Mouse (Mus musculus): ENCODE results near the gene Psmb3. TPM values are rescaled to one million over a fixed set of nuclear protein-coding genes. Genes with fewer than 3 reads are reported as not detected.
A peak's percentile ranks its signal among the peaks of the same experiment; 100 is the strongest.

Gene Psmb3
- polyA plus RNA-seq, 1 experiment from 2014 or later = 514 TPM

DNA sequence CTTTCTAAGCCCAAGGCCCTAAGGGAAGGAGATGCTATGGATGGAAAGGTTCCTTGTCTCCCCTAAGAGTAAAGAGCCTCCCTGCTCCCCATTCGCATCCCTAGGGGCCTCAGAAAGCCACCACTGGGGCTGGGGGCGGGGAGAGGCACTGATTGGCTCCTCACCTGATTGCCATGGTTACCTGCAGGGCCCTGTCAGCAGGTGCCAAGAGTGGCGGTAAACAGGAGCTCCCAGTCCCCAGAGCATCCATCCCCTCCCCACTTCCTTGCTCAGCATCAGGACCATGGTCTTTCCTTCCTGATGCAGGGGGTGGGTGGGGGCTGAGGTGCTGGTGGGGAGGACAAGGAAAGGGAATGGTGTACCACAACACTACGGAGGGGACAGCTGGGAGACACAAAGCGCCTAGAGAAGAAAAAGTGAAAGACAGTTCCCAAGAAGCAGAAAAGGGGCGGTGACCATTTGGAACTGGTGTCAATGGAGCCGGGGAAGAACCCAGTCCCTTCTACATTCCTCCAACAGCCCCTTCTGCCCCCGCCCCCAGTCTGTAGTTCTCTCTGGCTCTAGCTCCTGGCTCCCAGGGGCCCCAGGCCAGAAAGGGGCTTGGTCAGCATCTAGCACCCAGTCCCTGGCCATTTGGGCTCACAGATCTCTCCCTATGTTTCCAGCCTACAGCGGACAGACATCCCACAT lies 7.3 kb upstream of the Psmb3 start:
- DNase-seq = no peak
- TF ChIP-seq CTCF (IDR thresholded peaks at IDR 0.05; ENCODE audit: low read depth) = no peak
- Histone ChIP-seq H3K36me3 (ENCODE audit: insufficient read depth) (peaks cover 33% of the 10 kb centered on the region), H3K4me1 (ENCODE audit: insufficient read depth) (peaks cover 24% of the 10 kb centered on the region), H3K9me3 (ENCODE audit: low read depth, low read length) (no peaks in the 10 kb centered on the region), H3K4me3 (ENCODE audit: low read depth, low read length) (no peak overlapping the region), H3K27me3 (ENCODE audit: insufficient read depth, low read length) (no peaks in the 10 kb centered on the region), H3K27ac (ENCODE audit: low read depth) (peak overlapping the region; percentile 75), H3K4me2 (peak overlapping the region; percentile 21), H3K9ac (peak overlapping the region; percentile 32)
- WGBS = 53% methylated on average over 9 of the region's 9 CpGs
- no peak for ATAC-seq (ENCODE audit: insufficient read depth)

DNA sequence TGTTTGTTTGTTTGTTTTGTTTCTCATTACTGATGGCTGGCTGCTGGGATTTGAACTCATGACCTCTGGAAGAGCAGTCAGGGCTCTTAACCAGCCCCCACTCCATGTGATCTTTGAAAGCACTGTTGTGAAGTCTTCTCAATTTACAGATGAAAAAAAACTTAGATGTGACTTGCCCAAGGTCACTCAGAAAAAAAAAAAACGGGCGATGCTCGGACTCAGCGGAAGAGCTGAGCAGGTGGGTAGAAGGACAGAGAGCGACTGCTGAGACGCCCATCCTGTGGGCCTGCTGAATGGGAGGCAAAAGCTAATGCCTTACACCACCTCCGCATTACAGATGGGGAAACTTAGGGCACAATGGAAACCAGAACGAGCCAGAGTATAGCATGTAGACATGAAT lies 6.5 kb upstream of the Psmb3 start:
- Histone ChIP-seq H3K27me3 (ENCODE audit: insufficient read depth, low read length) (no peaks in the 10 kb centered on the region), H3K27ac (ENCODE audit: low read depth) (no peak overlapping the region), H3K9ac (no peak overlapping the region), H3K4me3 (ENCODE audit: low read depth, low read length) (no peak overlapping the region), H3K4me2 (peak overlapping the region; percentile 84; the same call in 1 of the 2 replicates), H3K9me3 (ENCODE audit: low read depth, low read length) (no peaks in the 10 kb centered on the region), H3K36me3 (ENCODE audit: insufficient read depth) (peaks cover 25% of the 10 kb centered on the region), H3K4me1 (ENCODE audit: insufficient read depth) (peaks cover 29% of the 10 kb centered on the region)
- DNase-seq = no peak
- WGBS = 72% methylated on average over 8 of the region's 8 CpGs
- no peak for TF ChIP-seq CTCF (IDR thresholded peaks at IDR 0.05; ENCODE audit: low read depth)
- ATAC-seq (ENCODE audit: insufficient read depth) = no peak

DNA sequence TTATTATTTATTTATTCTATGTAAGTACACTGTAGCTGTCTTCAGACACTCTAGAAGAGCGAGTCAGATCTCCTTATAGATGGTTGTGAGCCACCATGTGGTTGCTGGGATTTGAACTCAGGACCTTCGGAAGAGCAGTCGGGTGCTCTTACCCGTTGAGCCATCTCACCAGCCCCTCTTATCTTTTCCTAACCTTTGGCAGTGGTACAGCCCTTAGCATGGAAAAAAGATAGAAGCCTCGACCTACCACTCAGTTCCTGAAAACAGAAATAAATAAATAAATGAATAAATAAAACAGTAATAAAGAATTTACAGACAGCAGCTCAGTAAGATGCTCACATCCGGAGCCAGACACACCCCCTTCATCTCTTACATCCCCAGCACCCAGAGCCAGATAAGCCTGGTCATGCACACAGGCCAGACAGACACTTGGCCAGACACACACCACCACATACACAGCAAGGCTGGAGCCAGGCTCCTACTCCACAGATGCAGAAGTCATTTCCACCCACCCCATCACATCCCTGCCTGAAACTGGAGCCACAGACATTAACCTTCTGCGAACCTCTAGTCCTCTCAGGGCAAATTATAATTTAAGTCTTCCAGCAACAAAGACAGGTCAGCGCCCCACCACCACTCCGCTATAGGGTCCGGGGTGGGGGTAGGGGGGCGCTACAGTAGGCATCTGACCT lies 5.9 kb upstream of the Psmb3 start:
- Histone ChIP-seq H3K4me2 (peak overlapping the region; percentile 84), H3K9ac (peak overlapping the region; percentile 95), H3K4me3 (ENCODE audit: low read depth, low read length) (peak overlapping the region; percentile 93), H3K27ac (ENCODE audit: low read depth) (peak overlapping the region; percentile 99; the same call in 1 of the 2 replicates), H3K9me3 (ENCODE audit: low read depth, low read length) (no peaks in the 10 kb centered on the region), H3K27me3 (ENCODE audit: insufficient read depth, low read length) (no peaks in the 10 kb centered on the region), H3K36me3 (ENCODE audit: insufficient read depth) (peaks cover 18% of the 10 kb centered on the region), H3K4me1 (ENCODE audit: insufficient read depth) (peaks cover 31% of the 10 kb centered on the region)
- DNase-seq = peak; percentile 24
- TF ChIP-seq CTCF (IDR thresholded peaks at IDR 0.05; ENCODE audit: low read depth) = no peak
- ATAC-seq (ENCODE audit: insufficient read depth) = no peak
- WGBS = 44% methylated on average over 11 of the region's 11 CpGs

DNA sequence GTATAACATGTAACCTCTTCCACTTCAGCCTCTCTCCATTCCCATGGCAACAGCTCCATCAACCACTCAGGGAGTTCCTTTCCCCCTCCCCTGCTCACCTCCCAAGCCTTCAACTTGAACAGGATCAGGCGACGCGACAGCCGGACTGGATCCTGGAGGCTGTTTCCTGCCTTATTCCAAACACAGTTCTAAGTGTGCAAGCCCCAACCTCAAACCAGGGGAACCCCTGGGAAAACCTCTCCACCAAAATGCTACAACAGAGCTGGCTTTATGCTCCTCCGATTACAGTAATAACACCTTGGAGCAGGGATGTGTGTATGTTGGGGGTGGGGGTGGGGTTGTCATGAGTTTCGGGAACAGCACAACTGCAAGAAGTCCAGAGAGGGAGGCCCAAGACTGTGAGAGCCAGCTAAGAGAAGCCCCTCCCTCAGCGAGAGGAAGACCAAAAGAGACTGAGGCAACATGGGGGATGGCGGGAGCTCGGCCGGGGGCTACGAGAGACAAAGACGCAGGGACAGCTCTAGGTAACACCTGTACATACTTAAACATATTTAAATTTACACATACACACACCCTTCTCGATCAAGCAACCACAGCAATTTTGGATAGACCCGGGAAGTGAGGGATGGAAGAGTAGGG lies 5.2 kb upstream of the Psmb3 start:
- Histone ChIP-seq H3K9me3 (ENCODE audit: low read depth, low read length) (no peaks in the 10 kb centered on the region), H3K4me3 (ENCODE audit: low read depth, low read length) (peak overlapping the region; percentile 93), H3K27ac (ENCODE audit: low read depth) (peak overlapping the region; percentile 99), H3K9ac (peak overlapping the region; percentile 95), H3K4me1 (ENCODE audit: insufficient read depth) (peaks cover 31% of the 10 kb centered on the region), H3K27me3 (ENCODE audit: insufficient read depth, low read length) (no peaks in the 10 kb centered on the region), H3K36me3 (ENCODE audit: insufficient read depth) (peaks cover 11% of the 10 kb centered on the region; the same call in 1 of the 2 replicates), H3K4me2 (peak overlapping the region; percentile 84)
- DNase-seq = peak; percentile 62
- WGBS = 2% methylated on average over 14 of the region's 14 CpGs
- ATAC-seq (ENCODE audit: insufficient read depth) = no peak
- no peak for TF ChIP-seq CTCF (IDR thresholded peaks at IDR 0.05; ENCODE audit: low read depth)

DNA sequence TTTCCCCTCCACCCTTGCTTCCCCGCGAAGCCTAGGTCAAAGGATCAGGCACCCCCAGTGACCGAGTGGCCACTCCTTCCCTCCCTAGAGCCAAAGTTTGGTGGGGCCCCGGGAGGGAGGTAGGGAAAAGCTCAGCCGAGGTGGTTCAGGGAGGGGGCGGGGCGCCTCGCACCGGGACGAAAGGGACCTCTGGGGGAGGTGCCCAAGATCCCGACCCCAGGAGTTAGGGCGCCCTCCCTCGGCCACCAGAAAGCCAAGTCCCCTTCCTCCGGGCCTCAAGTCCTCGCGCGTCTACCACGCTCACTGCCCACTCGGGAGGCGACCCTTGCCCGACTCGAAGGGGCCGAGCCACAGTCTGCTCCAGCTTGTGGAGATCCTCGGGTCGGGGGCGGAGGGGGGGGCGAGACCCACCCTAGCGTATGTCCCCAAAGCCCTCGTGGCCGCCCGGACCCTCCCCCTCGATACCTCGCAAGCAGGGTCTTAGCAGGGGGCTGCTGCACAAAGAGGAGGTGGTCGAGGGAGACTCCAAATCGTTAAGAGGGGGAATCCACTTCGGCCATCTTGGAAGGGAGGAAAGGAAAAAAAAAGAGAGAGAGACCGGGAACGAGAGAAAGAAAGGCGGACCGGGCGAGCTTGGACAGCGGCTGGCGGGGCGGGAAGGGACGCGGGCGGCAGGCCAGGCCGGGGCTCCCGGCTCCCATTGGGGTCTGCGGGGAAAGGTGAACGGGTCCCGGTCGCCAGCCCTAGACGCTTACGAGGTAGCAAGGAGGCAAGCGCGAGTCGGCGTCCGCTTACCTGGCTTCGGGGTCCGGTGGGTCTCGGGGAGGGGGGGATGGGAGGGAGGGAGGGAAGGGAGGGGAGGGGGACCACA lies 4.2 kb upstream of the Psmb3 start:
- Histone ChIP-seq H3K9me3 (ENCODE audit: low read depth, low read length) (no peaks in the 10 kb centered on the region), H3K27ac (ENCODE audit: low read depth) (peak overlapping the region; percentile 99), H3K4me2 (peak overlapping the region; percentile 84), H3K4me1 (ENCODE audit: insufficient read depth) (peaks cover 32% of the 10 kb centered on the region), H3K36me3 (ENCODE audit: insufficient read depth) (peaks cover 4% of the 10 kb centered on the region; the same call in 1 of the 2 replicates), H3K27me3 (ENCODE audit: insufficient read depth, low read length) (no peaks in the 10 kb centered on the region), H3K4me3 (ENCODE audit: low read depth, low read length) (peak overlapping the region; percentile 93), H3K9ac (peak overlapping the region; percentile 95)
- DNase-seq = peak; percentile 79
- ATAC-seq (ENCODE audit: insufficient read depth) = no peak
- TF ChIP-seq CTCF (IDR thresholded peaks at IDR 0.05; ENCODE audit: low read depth) = peak; percentile 61
- WGBS = under 1% methylated on average over 63 of the region's 63 CpGs

DNA sequence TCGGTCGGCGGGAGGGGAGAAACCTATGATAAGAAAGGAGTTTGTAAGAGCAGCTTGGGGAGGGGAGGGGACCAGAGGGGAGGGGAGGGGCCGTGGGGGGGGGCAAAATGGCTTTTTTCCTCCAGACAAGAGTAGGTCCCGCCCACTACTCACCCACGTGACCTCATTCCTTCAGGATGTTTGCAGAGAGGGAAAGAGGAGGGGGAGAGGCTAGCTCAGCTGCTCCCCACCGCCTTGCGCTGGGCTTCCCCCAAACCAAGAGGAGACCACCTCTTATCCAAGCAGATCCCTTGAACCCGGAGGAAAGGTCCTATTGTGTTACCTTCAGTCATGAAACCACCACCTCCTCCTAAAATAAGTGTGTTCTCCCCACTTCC lies 3.6 kb upstream of the Psmb3 start:
- no peaks in the 10 kb centered on the region for H3K9me3 ChIP-seq (ENCODE audit: low read depth, low read length)
- peak overlapping the region; percentile 93 for H3K4me3 ChIP-seq (ENCODE audit: low read depth, low read length)
- peak overlapping the region; percentile 95 for H3K9ac ChIP-seq
- peak; percentile 97 for DNase-seq
- ATAC-seq (ENCODE audit: insufficient read depth) = peak; percentile 29
- 0% methylated on average over 9 of the region's 9 CpGs for WGBS
- peak overlapping the region; percentile 99 for H3K27ac ChIP-seq (ENCODE audit: low read depth)
- H3K36me3 ChIP-seq (ENCODE audit: insufficient read depth) = peaks cover 7% of the 10 kb centered on the region; the same call in 1 of the 2 replicates
- no peaks in the 10 kb centered on the region for H3K27me3 ChIP-seq (ENCODE audit: insufficient read depth, low read length)
- H3K4me1 ChIP-seq (ENCODE audit: insufficient read depth) = peaks cover 33% of the 10 kb centered on the region
- peak overlapping the region; percentile 84 for H3K4me2 ChIP-seq
- TF ChIP-seq CTCF (IDR thresholded peaks at IDR 0.05; ENCODE audit: low read depth) = no peak
